Mouse (Mus musculus): ENCODE results near the gene Lrrc14b. TPM values are rescaled to one million over a fixed set of nuclear protein-coding genes. Genes with fewer than 3 reads are reported as not detected.
A peak's percentile ranks its signal among the peaks of the same experiment; 100 is the strongest.

Lrrc14b gene
- polyA plus RNA-seq, 1 experiment from 2014 or later = not detected

- peak within 1 kb of the TSS; percentile 73 for H3K4me2 ChIP-seq
- DNase-seq (peak; percentile 98), ATAC-seq (ENCODE audit: low read depth) (peak; percentile 98)
- H3K9me3 ChIP-seq (replicated peaks) = no peaks in the 10 kb centered on the region
- H3K4me3 ChIP-seq (replicated peaks) = peak within 1 kb of the TSS; percentile 74
- H3K27ac ChIP-seq = peak within 1 kb of the TSS; percentile 89
- H3K27me3 ChIP-seq = no peaks in the 10 kb centered on the region
- WGBS (ENCODE audit: insufficient replicate concordance) = 1% methylated on average over 57 of the region's 57 CpGs
- H3K4me1 ChIP-seq (replicated peaks) = peaks cover 28% of the 10 kb centered on the region
- H3K9ac ChIP-seq = peak within 1 kb of the TSS; percentile 88
- H3K36me3 ChIP-seq = peaks cover 20% of the 10 kb centered on the region
Observed at GRCm38 (mm10) chr13:74349566-74350434, 14.0 kb downstream of the Lrrc14b start, which contains the start of the genes Sdha and Ccdc127. Gene Sdha, minus strand, starts transcription at chr13:74350280. Gene Ccdc127, plus strand, starts transcription at chr13:74350309.

- DNase-seq = peak; percentile 8
- H3K4me1 ChIP-seq (replicated peaks) = no peaks in the 10 kb centered on the region
- H3K4me3 ChIP-seq (replicated peaks) = no peak overlapping the region
- no peaks in the 10 kb centered on the region for H3K27me3 ChIP-seq
- ATAC-seq (ENCODE audit: low read depth) = no peak
- H3K27ac ChIP-seq = no peak overlapping the region
- no peak overlapping the region for H3K9ac ChIP-seq
- no peaks in the 10 kb centered on the region for H3K9me3 ChIP-seq (replicated peaks)
- H3K4me2 ChIP-seq = no peak overlapping the region
- 41% methylated on average over 3 of the region's 3 CpGs for WGBS (ENCODE audit: insufficient replicate concordance)
- H3K36me3 ChIP-seq = peaks cover 73% of the 10 kb centered on the region
Observed at GRCm38 (mm10) chr13:74341036-74341435, 22.8 kb downstream of the Lrrc14b start.

- ATAC-seq (ENCODE audit: low read depth) (no peak), DNase-seq (no peak)
Observed at GRCm38 (mm10) chr13:74329321-74329720, 34.5 kb downstream of the Lrrc14b start.

GRCm38 (mm10) chr13:74317170-74317849 lies 46.5 kb downstream of the Lrrc14b start, which contains the start of gene Pdcd6:
Gene Pdcd6, minus strand, starts transcription at chr13:74317580.
- peaks cover 29% of the 10 kb centered on the region for H3K36me3 ChIP-seq
- H3K9me3 ChIP-seq (replicated peaks) = no peaks in the 10 kb centered on the region
- DNase-seq = peak; percentile 95
- peak within 1 kb of the TSS; percentile 91 for H3K9ac ChIP-seq
- peaks cover 37% of the 10 kb centered on the region for H3K4me1 ChIP-seq (replicated peaks)
- H3K27ac ChIP-seq = peak within 1 kb of the TSS; percentile 78
- ATAC-seq (ENCODE audit: low read depth) = peak; percentile 100
- WGBS (ENCODE audit: insufficient replicate concordance) = under 1% methylated on average over 36 of the region's 36 CpGs
- peak within 1 kb of the TSS; percentile 95 for H3K4me3 ChIP-seq (replicated peaks)
- no peaks in the 10 kb centered on the region for H3K27me3 ChIP-seq
- H3K4me2 ChIP-seq = peak within 1 kb of the TSS; percentile 83

More at GRCm38 (mm10) chr13:74329321-74329720, 34.5 kb downstream of the Lrrc14b start:
- H3K36me3 ChIP-seq = peaks cover 77% of the 10 kb centered on the region
- H3K9ac ChIP-seq = no peak overlapping the region
- no peaks in the 10 kb centered on the region for H3K9me3 ChIP-seq (replicated peaks)
- H3K4me2 ChIP-seq = no peak overlapping the region
- no peaks in the 10 kb centered on the region for H3K27me3 ChIP-seq
- no peaks in the 10 kb centered on the region for H3K4me1 ChIP-seq (replicated peaks)
- no peak overlapping the region for H3K27ac ChIP-seq
- no peak overlapping the region for H3K4me3 ChIP-seq (replicated peaks)

GRCm38 (mm10) chr13:74316789-74317169 lies 47.0 kb downstream of the Lrrc14b start:
- peak overlapping the region; percentile 95 for H3K4me3 ChIP-seq (replicated peaks)
- ATAC-seq (ENCODE audit: low read depth) = peak; percentile 29
- H3K9me3 ChIP-seq (replicated peaks) = no peaks in the 10 kb centered on the region
- 1% methylated on average over 15 of the region's 15 CpGs for WGBS (ENCODE audit: insufficient replicate concordance)
- peaks cover 37% of the 10 kb centered on the region for H3K4me1 ChIP-seq (replicated peaks)
- H3K27ac ChIP-seq = peak overlapping the region; percentile 78
- H3K4me2 ChIP-seq = peak overlapping the region; percentile 83
- peaks cover 27% of the 10 kb centered on the region for H3K36me3 ChIP-seq
- no peak for DNase-seq
- no peaks in the 10 kb centered on the region for H3K27me3 ChIP-seq
- peak overlapping the region; percentile 91 for H3K9ac ChIP-seq

- 14% methylated on average over 4 of the region's 4 CpGs for WGBS (ENCODE audit: insufficient replicate concordance)
Observed at GRCm38 (mm10) chr13:74316386-74316785, 47.4 kb downstream of the Lrrc14b start.

GRCm38 (mm10) chr13:74314616-74315015 lies 49.2 kb downstream of the Lrrc14b start:
- WGBS (ENCODE audit: insufficient replicate concordance) = 89% methylated on average over 3 of the region's 3 CpGs
- no peaks in the 10 kb centered on the region for H3K9me3 ChIP-seq (replicated peaks)
- peaks cover 32% of the 10 kb centered on the region for H3K36me3 ChIP-seq
- no peaks in the 10 kb centered on the region for H3K27me3 ChIP-seq
- no peak for DNase-seq
- H3K27ac ChIP-seq = no peak overlapping the region
- no peak for ATAC-seq (ENCODE audit: low read depth)
- H3K4me2 ChIP-seq = no peak overlapping the region
- peaks cover 37% of the 10 kb centered on the region for H3K4me1 ChIP-seq (replicated peaks)
- H3K4me3 ChIP-seq (replicated peaks) = no peak overlapping the region
- H3K9ac ChIP-seq = no peak overlapping the region

More at GRCm38 (mm10) chr13:74316386-74316785, 47.4 kb downstream of the Lrrc14b start:
- Histone ChIP-seq H3K27ac (peak overlapping the region; percentile 78), H3K4me3 (replicated peaks) (peak overlapping the region; percentile 95), H3K4me1 (replicated peaks) (peaks cover 37% of the 10 kb centered on the region), H3K36me3 (peaks cover 27% of the 10 kb centered on the region), H3K4me2 (peak overlapping the region; percentile 83), H3K9ac (peak overlapping the region; percentile 91), H3K27me3 (no peaks in the 10 kb centered on the region), H3K9me3 (replicated peaks) (no peaks in the 10 kb centered on the region)
- ATAC-seq (ENCODE audit: low read depth) (no peak), DNase-seq (no peak)

MicroRNAs within 50 kb of the gene (microRNA counts, 519-probe panel; counts per million panel counts)
- 114 counts per million for microRNA mmu-miR-692

Small RNA genes within 50 kb of the gene (microRNA-seq; reads per million reads assigned to microRNA genes)
- gene Mir692-3 = not detected

Other genes starting within 250 kb of the Lrrc14b start
- gene Slc9a3, start 242.5 kb downstream of the Lrrc14b start, polyA plus RNA-seq (2015; fragmentation: Nextera tagmentation; extraction: Ambion mirVana) = not detected in 2 replicates
- 33.3 and 35.7 TPM in 2 replicates for gene Exoc3, start 155.3 kb downstream of the Lrrc14b start, polyA plus RNA-seq (2015; fragmentation: Nextera tagmentation; extraction: Ambion mirVana)
- 0.13 TPM in 1 of 2 replicates, not detected in the other for gene Ahrr, start 71.7 kb downstream of the Lrrc14b start, polyA plus RNA-seq (2015; fragmentation: Nextera tagmentation; extraction: Ambion mirVana)
- 86.2 and 89.7 TPM in 2 replicates for gene Pdcd6, start 46.4 kb downstream of the Lrrc14b start, polyA plus RNA-seq (2015; fragmentation: Nextera tagmentation; extraction: Ambion mirVana)
- gene Sdha, start 13.7 kb downstream of the Lrrc14b start, polyA plus RNA-seq (2015; fragmentation: Nextera tagmentation; extraction: Ambion mirVana) = 164 and 183 TPM in 2 replicates
- gene Ccdc127, start 13.7 kb downstream of the Lrrc14b start, polyA plus RNA-seq (2015; fragmentation: Nextera tagmentation; extraction: Ambion mirVana) = 22.3 and 31.7 TPM in 2 replicates
- 1.3 and 1.4 TPM in 2 replicates for gene Zfp72, start 26.8 kb upstream of the Lrrc14b start, polyA plus RNA-seq (2015; fragmentation: Nextera tagmentation; extraction: Ambion mirVana)
- gene Ftl1-ps1, start 35.7 kb upstream of the Lrrc14b start, polyA plus RNA-seq (2015; fragmentation: Nextera tagmentation; extraction: Ambion mirVana) = 148 and 160 TPM in 2 replicates
- 10.8 and 12.3 TPM in 2 replicates for gene Zfp825, start 130.0 kb upstream of the Lrrc14b start, polyA plus RNA-seq (2015; fragmentation: Nextera tagmentation; extraction: Ambion mirVana)